Mouse (Mus musculus) brain, adult 10 weeks (tissue): Measurements from ENCODE around the gene Cdc123. TPM values are rescaled to one million over a fixed set of nuclear protein-coding genes. Genes with fewer than 3 reads are reported as not detected.

Source experiments
- polyA plus RNA-seq: library from polyadenylated mRNA; stranded (reverse); fragments of 350-450 nt; fragmentation: Illumina TruSeq; extraction: RNeasy Lipid Tissue Mini Kit (QIAGEN cat#74804); gene quantifications from one replicate; pipeline ENCODE4 v1.2.3, GENCODE M21; 2015; ENCODE audit warnings: low read depth, low replicate concordance

The Cdc123 gene
- polyA plus RNA-seq = 176 TPM

GRCm38 (mm10) chr2:5844873-5845631 lies at the start of gene Cdc123, which contains the start of gene Nudt5:
TSS of gene Cdc123 (minus strand) at chr2:5845164.
TSS of gene Nudt5 (plus strand) at chr2:5845019.

GRCm38 (mm10) chr2:5862834-5863233 lies 17.9 kb upstream of the Cdc123 start, which contains the start of gene Gm13199:
TSS of gene Gm13199 (minus strand) at chr2:5862934.

Other genes with a start within 250 kb of the Cdc123 start
- 55.6 TPM for gene Camk1d, start 130.6 kb downstream of the Cdc123 start, polyA plus RNA-seq
- gene Nudt5, start 145 bp downstream of the Cdc123 start, polyA plus RNA-seq = 25.7 TPM
- gene Gm13199, start 17.8 kb upstream of the Cdc123 start, polyA plus RNA-seq = 1.9 TPM
- 75.4 TPM for gene Sec61a2, start 50.3 kb upstream of the Cdc123 start, polyA plus RNA-seq
- gene Dhtkd1, start 97.6 kb upstream of the Cdc123 start, polyA plus RNA-seq = 5.3 TPM
- 29.2 TPM for gene Upf2, start 106.3 kb upstream of the Cdc123 start, polyA plus RNA-seq